Mouse (Mus musculus): ENCODE measurements around the gene Rfx8. TPM values are rescaled to one million over a fixed set of nuclear protein-coding genes. Genes with fewer than 3 reads are reported as not detected.

The Rfx8 gene
- total RNA-seq, 2 experiments from 2014 or later: 0.25 to 0.45 TPM

GRCm38 (mm10) chr1:39734311-39734710, 13.5 kb upstream of the Rfx8 start:
- DNase-seq: no peak

GRCm38 (mm10) chr1:39733876-39734275, 13.1 kb upstream of the Rfx8 start:
- DNase-seq: no peak

GRCm38 (mm10) chr1:39732081-39732480, 11.3 kb upstream of the Rfx8 start:
- DNase-seq: no peak

GRCm38 (mm10) chr1:39731543-39731942, 10.7 kb upstream of the Rfx8 start:
- DNase-seq: no peak

- no peak for DNase-seq
These were observed 10.1 kb upstream of the Rfx8 start for GRCm38 (mm10) chr1:39730868-39731267.

GRCm38 (mm10) chr1:39729919-39730318, 9.1 kb upstream of the Rfx8 start:
- no peak for DNase-seq

GRCm38 (mm10) chr1:39721351-39721726, 542 bp upstream of the Rfx8 start:
- DNase-seq: no peak

GRCm38 (mm10) chr1:39720186-39720585, 611 bp downstream of the Rfx8 start:
- no peak for DNase-seq

- DNase-seq: no peak
These were observed 5.2 kb downstream of the Rfx8 start for GRCm38 (mm10) chr1:39715551-39715950.

GRCm38 (mm10) chr1:39714729-39715128, 6.1 kb downstream of the Rfx8 start:
- DNase-seq: no peak

- DNase-seq: no peak
These were observed 6.7 kb downstream of the Rfx8 start for GRCm38 (mm10) chr1:39713842-39714658.

- no peak for DNase-seq
These were observed 7.5 kb downstream of the Rfx8 start for GRCm38 (mm10) chr1:39713300-39713699.

- no peak for DNase-seq
These were observed 8.5 kb downstream of the Rfx8 start for GRCm38 (mm10) chr1:39712261-39712660.

- DNase-seq: no peak
These were observed 10.2 kb downstream of the Rfx8 start for GRCm38 (mm10) chr1:39710604-39711003.

GRCm38 (mm10) chr1:39710016-39710415, 10.8 kb downstream of the Rfx8 start:
- no peak for DNase-seq

- DNase-seq: no peak
These were observed 12.0 kb downstream of the Rfx8 start for GRCm38 (mm10) chr1:39708778-39709177.

- no peak for DNase-seq
These were observed 18.4 kb downstream of the Rfx8 start for GRCm38 (mm10) chr1:39702216-39703046.

GRCm38 (mm10) chr1:39701274-39701602, 19.6 kb downstream of the Rfx8 start:
- DNase-seq: peak; percentile 29

- DNase-seq: no peak
These were observed 20.1 kb downstream of the Rfx8 start for GRCm38 (mm10) chr1:39700599-39701273.

- no peak for DNase-seq
These were observed 22.3 kb downstream of the Rfx8 start for GRCm38 (mm10) chr1:39698456-39698855.

GRCm38 (mm10) chr1:39695198-39695597, 25.6 kb downstream of the Rfx8 start:
- no peak for DNase-seq

GRCm38 (mm10) chr1:39694756-39695155, 26.0 kb downstream of the Rfx8 start:
- no peak for DNase-seq

GRCm38 (mm10) chr1:39691974-39692373, 28.8 kb downstream of the Rfx8 start:
- no peak for DNase-seq
